Mouse (Mus musculus): ENCODE measurements around the gene Pex11g.
A peak's percentile ranks its signal among the peaks of the same experiment; 100 is the strongest.

The Pex11g gene

GRCm38 (mm10) chr8:3481605-3482004, 14.1 kb upstream of the Pex11g start:
- DNase-seq (ENCODE audit: low spot score), result no peak

DNA sequence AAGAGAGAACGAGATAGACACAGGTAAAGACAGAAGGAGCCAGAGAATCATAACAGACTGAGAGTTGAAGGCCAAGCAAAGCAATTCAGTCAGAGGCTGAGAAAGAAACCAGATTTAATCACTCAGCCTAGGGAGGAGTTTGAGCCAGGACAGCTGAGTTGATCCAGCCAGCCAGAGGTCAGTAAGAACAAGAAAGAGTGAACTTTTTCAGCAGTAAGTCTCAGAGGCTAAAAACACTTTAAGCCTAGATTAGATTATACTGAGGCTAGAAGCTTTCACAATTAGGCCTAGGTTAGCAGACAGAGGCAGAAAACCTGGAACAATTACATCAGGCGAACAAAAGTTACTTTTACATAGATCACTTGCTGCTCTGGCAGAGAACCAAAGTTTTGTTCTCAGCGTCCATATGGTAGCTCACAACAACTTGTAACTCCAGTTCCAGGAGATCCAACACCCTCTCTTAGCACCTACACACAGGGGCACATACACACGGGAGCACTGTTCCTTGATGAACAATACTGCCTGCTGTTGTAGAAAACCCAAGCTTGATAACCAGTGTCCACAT, 12.8 kb upstream of the Pex11g start:
- DNase-seq (ENCODE audit: low spot score), result no peak

GRCm38 (mm10) chr8:3475715-3476429, 8.4 kb upstream of the Pex11g start:
- DNase-seq (ENCODE audit: low spot score), result peak; percentile 47

GRCm38 (mm10) chr8:3470562-3470961, 3.1 kb upstream of the Pex11g start, which contains the start of gene Tex45:
Tex45 (plus strand) TSS chr8:3470862.
- DNase-seq (ENCODE audit: low spot score), result no peak

DNA sequence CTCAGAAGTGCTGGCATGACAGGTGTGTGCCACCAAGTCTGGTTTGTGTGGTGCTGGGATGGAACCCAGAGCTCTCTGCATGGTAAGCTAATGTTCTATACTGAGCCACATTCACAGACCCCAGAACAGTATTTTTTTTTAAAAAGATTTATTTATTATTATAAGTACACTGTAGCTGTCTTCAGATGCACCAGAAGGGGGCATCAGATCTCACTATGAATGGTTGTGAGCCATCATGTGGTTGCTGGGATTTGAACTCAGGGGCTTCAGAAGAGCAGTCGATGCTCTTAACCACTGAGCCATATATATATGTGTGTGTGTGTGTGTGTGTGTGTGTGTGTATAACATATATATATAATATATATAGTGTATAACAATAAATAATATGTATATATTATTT, 1.4 kb upstream of the Pex11g start:
- DNase-seq (ENCODE audit: low spot score), result no peak

GRCm38 (mm10) chr8:3467886-3468545, 536 bp upstream of the Pex11g start:
- no peak for DNase-seq (ENCODE audit: low spot score)

DNA sequence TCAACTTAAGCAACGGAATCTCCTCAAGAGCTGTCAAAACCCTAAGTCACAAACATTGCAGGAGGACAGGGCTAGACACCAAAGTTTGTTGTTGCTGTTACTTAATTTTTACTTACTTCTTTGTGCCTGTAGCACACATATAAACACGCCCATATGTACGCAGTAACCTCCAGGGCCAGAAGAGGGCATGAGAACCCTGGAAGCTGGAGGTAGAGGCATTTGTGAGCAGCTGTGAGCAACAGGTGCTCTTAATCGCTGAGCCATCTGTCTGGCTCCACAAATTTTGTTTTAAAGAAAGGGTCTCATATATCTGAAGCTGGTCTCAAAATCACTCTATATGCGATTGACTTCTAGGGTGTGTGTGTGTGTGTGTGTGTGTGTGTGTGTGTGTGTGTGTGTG, 3.2 kb downstream of the Pex11g start:
- DNase-seq (ENCODE audit: low spot score), result peak; percentile 72

DNA sequence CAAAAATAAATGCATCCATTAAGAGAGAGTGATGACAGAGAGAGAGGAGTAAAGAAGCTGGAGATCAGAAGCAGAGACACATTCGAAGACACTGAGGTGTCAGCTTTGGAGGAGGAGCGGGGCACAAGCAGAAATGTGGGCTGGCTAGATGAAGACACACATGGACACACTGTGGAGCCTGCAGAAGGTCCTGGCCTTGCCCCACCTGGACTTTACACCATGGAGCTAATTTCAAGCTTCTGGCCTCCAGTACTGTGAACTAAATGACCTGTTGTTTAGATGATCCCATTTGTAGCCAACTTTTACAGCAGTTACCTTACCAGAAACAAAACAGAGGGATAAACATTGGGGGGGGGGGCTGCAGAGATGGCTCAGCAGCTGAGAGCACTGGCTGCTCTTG, 4.2 kb downstream of the Pex11g start:
- DNase-seq (ENCODE audit: low spot score), result no peak

- DNase-seq (ENCODE audit: low spot score), result no peak
Measured at GRCm38 (mm10) chr8:3451992-3452391, 15.5 kb downstream of the Pex11g start.

- peak; percentile 75 for DNase-seq (ENCODE audit: low spot score)
Measured at GRCm38 (mm10) chr8:3450670-3451069, 16.8 kb downstream of the Pex11g start.

GRCm38 (mm10) chr8:3449226-3449625, 18.3 kb downstream of the Pex11g start:
- DNase-seq (ENCODE audit: low spot score), result no peak

DNA sequence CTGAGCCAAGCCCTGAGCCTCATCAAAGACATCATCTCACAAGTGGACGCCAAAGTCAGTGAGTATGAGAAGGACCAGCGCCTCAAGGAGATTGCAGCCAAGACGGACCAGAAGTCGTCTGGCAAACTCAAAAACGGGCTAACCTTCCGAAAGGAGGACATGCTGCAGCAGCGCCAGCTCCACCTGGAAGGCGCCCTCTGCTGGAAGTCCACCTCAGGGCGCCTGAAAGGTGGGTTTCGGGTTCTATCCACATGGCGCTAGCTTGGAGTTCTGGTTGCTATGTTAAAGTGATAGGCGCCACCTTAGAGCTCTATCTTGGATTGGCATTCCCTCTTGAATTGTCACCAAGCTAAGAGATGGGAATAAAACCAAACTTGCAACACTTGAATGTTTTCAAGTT, 28.0 kb downstream of the Pex11g start:
- DNase-seq (ENCODE audit: low spot score), result peak; percentile 18

DNA sequence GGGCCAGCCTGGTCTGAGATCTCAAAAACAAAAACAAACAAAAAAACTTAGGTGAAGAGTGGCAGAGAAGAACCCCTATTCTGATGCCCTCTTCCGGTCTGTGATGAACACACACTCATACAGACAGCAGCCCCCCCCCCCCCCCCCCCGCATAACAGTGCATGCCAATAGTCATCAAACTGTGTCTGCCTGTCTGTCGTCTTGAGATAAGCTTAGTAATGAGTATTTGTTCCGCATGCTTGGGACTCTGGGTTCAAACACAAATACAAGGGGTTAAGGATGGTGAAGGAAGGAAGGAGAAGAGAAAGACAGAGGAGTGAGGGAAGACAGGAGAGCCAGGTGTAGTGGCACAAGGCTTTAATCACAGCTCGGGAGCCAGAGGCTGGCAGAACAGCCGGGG, 31.0 kb downstream of the Pex11g start:
- no peak for DNase-seq (ENCODE audit: low spot score)

GRCm38 (mm10) chr8:3431113-3431512, 36.4 kb downstream of the Pex11g start:
- no peak for DNase-seq (ENCODE audit: low spot score)

GRCm38 (mm10) chr8:3429966-3430365, 37.5 kb downstream of the Pex11g start:
- DNase-seq (ENCODE audit: low spot score), result no peak

DNA sequence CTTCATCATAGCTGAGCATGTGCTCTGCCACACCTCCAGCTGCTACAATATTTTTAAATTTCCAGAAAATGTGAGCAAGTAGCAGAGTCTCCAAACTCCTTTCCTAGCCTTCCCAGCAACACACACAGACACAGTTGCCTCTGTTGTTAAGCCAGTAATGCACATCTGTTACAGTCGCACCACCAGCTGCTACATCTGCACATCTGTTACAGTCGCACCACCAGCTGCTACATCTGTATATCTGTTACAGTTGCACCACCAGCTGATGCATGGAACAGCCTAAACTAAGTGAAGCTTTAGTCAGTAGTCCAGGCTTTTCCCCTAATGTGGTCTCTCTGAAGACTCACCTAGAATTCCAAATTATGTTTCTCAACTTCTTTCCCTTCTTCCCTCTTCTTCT, 39.1 kb downstream of the Pex11g start:
- no peak for DNase-seq (ENCODE audit: low spot score)

GRCm38 (mm10) chr8:3426211-3426610, 41.3 kb downstream of the Pex11g start:
- no peak for DNase-seq (ENCODE audit: low spot score)

DNA sequence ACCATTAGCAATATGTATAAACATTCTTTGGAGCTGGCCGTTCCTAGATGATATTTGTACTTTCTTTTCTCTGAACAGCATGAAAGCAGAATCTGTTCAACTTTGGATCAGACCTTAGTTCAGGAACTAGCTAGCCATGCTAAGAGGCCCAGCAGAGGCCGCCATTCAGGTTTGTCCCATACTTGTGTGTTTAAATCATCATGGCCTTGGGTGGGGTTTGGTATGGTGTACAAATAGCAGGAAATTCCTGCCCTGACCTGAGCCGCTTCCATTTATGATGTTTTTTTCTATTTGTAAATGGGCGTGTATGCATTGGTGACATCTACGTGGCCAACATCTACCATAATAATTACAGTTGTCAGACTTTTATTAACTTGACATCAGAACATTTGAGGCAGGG, 42.3 kb downstream of the Pex11g start:
- DNase-seq (ENCODE audit: low spot score), result no peak

- no peak for DNase-seq (ENCODE audit: low spot score)
Measured at GRCm38 (mm10) chr8:3421507-3421906, 46.0 kb downstream of the Pex11g start.

GRCm38 (mm10) chr8:3420105-3420706, 47.3 kb downstream of the Pex11g start:
- peak; percentile 23 for DNase-seq (ENCODE audit: low spot score)

DNA sequence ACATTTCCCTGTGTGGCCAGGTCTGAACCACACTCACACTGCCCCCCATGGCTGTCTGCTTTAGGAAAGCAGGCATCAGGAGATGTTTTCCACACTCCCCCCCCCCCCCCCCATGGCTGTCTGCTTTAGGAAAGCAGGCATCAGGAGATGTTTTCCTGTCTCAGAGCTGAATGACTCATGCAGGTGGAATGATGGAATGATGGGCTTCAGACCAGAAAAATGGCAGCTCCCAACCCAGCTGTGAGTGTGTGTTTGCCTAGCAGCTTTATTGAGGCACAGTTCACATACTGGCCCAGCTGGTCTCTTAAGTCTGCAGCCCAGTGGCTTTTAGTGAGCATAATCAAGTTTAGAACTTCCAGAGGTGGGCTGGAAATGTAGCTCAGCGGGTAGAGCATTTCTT, 49.4 kb downstream of the Pex11g start:
- DNase-seq (ENCODE audit: low spot score), result peak; percentile 36

DNA sequence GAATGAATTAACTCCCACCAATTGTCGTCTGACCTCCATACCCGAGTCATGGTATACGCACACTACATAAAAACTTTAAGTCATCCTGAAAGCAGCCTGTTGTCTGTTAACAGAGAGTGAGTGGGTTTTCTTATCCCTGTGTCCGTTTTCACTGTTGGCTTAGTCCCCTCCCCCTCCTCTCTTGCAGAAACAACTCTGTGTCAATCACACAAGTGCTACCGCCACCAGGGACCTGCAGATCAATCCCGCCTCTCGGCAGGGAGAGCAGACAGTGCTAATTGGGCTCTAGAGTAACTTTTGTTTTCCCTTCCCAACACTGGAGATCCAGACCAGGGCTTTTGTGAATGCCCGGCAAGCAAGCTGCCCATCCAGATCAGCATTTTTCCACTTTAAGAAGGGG, 50.0 kb downstream of the Pex11g start:
- DNase-seq (ENCODE audit: low spot score), result peak; percentile 67

- DNase-seq (ENCODE audit: low spot score), result peak; percentile 48
Measured at GRCm38 (mm10) chr8:3416846-3417245, 50.6 kb downstream of the Pex11g start.
